Mouse (Mus musculus) urinary bladder, postnatal 14 days (tissue): ENCODE measurements at regions not wholly inside any gene's neighbourhood (a gene's known extent, or its start where the extent isn't known, plus 50 kb on each side); places are given as distances from the start of the nearest gene placed in this dataset.
A peak's percentile ranks its signal among the peaks of the same experiment; 100 is the strongest.

Experiments used
- DNase-seq: peaks from one replicate; pipeline ENCODE4 v3.0.0; 2021; ENCODE audit warnings: low spot score

GRCm38 (mm10) chr9:120766881-120767280, 162.1 kb upstream of the Ctnnb1 start:
- DNase-seq, result no peak

DNA sequence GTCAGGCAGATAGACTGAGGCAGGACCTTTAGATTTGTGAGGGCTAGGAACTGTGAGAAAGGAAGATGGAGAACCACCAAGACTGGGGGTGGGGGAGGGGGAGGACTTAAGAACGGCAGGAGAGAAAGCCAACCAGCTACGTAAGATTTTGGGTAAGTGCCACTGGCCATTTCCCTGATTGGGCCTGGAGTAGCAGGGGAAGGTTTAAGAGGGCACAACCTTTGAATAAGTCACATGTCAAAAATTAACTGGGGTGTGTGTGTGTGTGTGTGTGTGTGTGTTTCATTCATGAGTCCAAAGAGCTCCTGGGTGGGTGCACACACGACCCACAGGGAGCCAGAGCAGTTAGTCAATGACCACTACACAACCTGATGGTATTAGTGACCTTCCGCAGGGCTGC, 161.6 kb upstream of the Ctnnb1 start:
- no peak for DNase-seq

GRCm38 (mm10) chr9:120769056-120769455, 160.0 kb upstream of the Ctnnb1 start:
- no peak for DNase-seq

- no peak for DNase-seq
Measured at GRCm38 (mm10) chr9:120769679-120770078, 159.3 kb upstream of the Ctnnb1 start.

GRCm38 (mm10) chr9:120770886-120771285, 158.1 kb upstream of the Ctnnb1 start:
- no peak for DNase-seq

GRCm38 (mm10) chr9:120771896-120772530, 157.0 kb upstream of the Ctnnb1 start:
- no peak for DNase-seq

- no peak for DNase-seq
Measured at GRCm38 (mm10) chr9:120774251-120774650, 154.8 kb upstream of the Ctnnb1 start.

DNA sequence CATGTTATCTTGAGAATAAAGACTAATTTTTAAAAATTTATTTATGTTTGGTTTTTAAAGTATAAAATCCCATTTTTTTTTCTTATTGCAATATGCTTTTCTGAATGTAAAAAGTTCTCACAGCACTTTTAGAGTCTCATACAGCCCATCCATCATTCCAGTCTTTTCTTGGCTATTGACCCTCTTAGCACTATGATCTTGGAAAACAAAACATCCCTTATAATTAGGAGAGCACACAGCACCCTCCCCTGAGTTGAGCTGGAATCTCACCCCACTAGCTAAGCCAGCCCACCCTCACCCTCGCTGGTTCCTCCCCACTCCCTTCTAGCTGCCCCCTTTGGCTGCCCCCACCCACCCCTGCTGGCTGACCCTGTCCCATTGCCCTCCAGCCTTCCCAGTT, 154.2 kb upstream of the Ctnnb1 start:
- DNase-seq, result no peak

GRCm38 (mm10) chr9:120775721-120776120, 153.3 kb upstream of the Ctnnb1 start:
- DNase-seq, result no peak

DNA sequence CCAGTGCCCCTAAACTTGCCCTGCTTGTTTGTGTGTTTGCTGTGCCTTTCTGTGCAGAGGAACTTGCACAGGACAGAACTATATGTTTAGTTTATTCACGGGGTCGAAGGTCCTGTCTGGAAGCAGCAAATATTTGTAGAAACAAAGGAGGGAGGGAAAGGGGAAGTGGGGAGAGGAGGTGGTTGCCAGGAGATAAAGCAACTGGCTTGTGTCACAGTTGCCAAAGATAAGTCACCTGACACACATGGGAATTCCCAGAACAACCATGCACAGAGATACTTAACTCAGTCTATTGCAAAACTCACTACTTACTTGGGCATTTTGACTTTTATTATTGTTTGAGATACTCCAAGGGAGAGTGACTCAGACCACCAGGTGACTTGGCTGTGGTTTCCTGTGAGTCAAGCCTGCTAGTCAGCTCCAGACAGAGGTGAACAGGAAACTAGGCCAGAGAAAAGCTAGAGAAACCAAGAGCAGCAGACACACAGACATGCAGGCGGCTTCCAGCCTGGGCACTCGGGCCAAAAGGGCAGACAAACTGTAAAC, 152.5 kb upstream of the Ctnnb1 start:
- DNase-seq, result peak; percentile 79

DNA sequence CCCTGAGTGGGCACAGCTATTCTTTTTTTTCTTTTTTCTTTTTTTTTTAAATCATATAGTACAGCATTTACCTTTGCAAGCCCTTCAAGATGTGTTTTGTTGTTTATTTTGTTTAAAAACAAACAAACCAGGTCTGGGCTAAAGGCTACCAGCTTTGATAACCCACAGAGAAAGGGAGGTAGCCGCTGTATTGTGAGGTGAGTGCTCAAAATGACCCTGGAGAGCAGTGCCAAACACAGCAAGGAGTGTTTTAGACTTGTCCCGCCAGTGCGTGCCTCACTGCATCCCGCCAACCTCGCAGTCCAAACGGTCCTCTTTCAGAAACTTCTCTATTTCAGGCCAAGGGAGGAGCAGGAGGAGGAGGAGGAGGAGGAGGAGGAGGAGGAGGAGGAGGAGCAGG, 152.0 kb upstream of the Ctnnb1 start:
- DNase-seq, result no peak

DNA sequence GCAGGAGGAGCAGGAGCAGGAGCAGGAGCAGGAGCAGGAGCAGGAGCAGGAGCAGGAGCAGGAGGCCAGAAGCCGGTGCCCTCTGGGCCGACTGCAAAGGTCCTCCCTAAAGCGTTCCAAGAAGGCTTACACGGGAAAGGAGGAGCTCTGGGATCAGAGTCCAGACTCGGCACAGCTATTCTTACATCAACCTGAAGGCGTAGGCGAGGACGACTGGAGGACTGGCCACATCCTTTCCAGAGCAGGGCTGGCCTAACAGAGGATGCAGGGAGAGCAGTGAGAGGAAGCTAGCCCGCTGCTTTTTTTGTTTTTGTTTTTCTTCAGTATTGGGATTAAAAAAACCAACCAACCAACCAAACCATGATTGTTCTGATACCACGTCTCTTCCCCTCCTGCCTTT, 151.5 kb upstream of the Ctnnb1 start:
- DNase-seq, result no peak

DNA sequence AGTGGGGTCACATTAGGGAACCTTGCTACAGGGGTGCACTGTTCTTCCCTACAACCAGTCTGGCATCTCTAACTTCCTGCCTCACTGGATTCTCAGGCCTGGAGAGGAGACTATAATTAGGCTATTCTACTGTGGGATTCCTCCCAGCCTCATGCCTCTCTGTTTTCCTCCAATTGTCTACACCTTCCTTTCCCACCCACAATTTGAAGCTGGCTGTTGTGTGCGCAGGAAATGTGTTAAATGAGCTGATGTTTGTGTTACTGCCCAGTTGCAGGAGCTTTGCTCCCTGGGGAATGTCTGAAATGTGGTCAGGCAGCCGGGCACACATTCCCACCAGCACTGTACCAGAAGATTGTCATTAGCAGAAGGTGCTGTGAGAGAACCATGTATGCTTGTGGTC, 150.6 kb upstream of the Ctnnb1 start:
- DNase-seq, result no peak

GRCm38 (mm10) chr9:120794210-120794609, 134.8 kb upstream of the Ctnnb1 start:
- DNase-seq, result no peak

DNA sequence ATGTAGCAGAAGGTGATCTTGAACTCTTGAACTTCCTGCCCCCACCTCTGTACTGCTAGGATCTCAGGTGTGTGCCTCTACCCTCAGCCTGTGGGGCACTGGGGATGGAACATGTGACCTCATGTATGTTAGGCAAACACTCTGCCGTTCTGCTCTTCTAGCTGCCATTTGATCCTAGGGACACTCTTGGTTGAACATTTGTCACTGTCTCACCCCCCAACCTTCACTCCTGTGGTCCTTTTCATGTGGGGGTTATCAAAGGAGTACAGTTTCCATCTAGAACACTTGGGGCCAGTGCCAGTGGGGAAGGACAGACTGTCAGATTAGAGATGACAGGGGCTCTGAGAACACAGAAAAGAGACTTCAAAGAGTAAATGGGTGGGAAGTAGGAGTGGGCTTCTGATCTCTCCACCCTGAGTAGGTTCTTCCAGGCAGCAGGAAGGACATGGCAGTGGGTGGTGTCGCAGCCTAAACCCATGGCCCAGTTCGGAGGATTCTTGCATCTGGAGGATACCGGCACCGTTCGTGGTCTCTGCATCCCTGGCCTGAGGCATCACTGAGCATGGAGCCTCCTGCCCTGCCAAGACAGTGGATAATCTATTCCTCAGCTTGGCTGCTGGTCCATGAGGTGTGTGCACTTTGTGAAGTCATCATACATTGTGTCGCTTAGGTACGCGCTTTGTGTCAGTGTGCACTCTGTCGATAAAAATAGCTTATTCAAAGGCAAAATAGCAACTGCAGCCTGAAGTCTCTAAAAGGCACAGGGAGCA, 132.7 kb upstream of the Ctnnb1 start:
- no peak for DNase-seq

DNA sequence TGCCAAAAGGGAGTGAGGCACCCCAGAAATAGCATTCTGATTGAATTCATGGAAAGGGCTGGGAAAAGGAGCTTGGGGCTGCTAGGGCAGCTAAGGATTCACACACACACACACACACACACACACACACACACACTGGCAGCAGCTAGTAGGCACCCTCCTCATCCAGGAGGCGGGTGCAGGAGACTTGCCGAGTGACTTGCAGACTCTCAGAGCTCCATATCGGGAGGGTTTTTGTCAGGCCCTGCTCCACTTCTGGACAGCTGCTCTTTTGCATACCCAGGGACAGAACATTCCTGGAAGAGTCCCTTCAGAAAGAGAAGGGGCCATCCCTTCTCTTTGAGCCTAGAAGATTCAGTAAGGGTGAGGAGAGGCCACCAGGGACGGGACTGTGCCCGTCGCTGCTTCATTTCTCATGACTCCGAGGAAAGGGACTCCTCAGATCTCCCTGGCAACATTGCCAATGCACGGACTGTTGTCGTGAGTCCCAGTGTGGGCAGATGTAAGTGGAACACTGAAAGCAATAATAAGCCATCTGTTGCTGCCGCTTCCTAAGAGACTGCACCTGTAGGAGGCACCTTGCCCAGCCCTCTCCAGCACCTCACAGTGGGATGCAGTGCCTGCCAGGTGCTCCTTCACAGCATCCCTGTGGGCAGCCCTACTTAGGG, 130.9 kb upstream of the Ctnnb1 start:
- DNase-seq, result no peak

DNA sequence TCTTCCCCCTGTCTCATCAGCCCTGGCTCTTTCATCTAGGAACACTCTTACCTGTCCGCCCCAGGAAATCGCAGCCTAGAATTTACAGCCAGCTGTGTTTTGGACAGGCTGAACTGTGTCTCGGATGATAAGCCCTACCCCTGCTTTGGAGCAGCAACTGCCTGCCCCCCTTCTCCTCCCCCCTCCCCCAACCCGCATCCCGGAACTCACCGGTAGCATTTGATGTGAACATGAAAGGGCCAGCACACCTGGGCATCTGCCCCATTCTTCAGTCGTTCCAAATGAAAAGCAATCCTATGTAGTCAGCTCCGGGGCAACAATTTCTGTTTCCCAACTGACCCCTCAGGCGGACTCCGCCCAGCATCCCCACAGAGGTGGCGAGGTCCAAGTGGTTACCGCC, 130.1 kb upstream of the Ctnnb1 start:
- DNase-seq, result no peak

GRCm38 (mm10) chr9:120802646-120803045, 126.4 kb upstream of the Ctnnb1 start:
- DNase-seq, result no peak

- DNase-seq, result no peak
Measured at GRCm38 (mm10) chr9:120804760-120805294, 124.2 kb upstream of the Ctnnb1 start.

- DNase-seq, result no peak
Measured at GRCm38 (mm10) chr9:120808741-120809425, 120.1 kb upstream of the Ctnnb1 start.

DNA sequence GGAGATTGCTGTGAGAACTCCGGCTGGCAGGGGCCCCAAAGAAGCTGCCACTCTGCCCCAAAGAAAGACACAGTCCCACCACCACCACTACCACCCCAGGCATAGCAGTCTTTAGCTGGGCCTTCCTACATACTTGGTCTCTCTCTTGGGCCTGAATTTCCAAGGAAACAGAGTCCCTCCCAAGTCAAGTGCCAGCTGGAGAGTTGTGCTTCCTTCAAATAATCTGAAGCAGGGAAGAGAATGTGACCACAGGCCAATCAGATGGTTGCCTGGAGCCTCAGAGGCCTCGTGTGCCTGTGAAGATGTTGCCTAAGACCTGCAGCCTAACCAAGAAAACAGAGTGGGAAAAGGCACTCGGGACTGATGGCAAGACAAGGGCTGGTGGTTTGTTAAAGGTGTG, 117.5 kb upstream of the Ctnnb1 start:
- no peak for DNase-seq

GRCm38 (mm10) chr9:120812667-120813210, 116.3 kb upstream of the Ctnnb1 start:
- DNase-seq, result no peak
